Mouse (Mus musculus) forebrain, embryonic 16.5 days (tissue): ENCODE results near the gene Hipk2. TPM values are rescaled to one million over a fixed set of nuclear protein-coding genes. Genes with fewer than 3 reads are reported as not detected.
A peak's percentile ranks its signal among the peaks of the same experiment; 100 is the strongest.

ENCODE experiments used
- ATAC-seq: fragments of 200-750 bp; cut with Nextera tagmentation; 2 replicates; pipeline ENCODE4 v1.8.0; 2017; ENCODE audit warnings: mild to moderate bottlenecking, moderate library complexity
- H3K27ac ChIP-seq: fragments of 300-500 bp; sonication (generic); 2 replicates; pipeline ENCODE4 v1.5.1; 2014; ENCODE audit warnings: low read length, control low read depth
- H3K27me3 ChIP-seq: fragments of 300-500 bp; sonication (generic); replicated peaks from 2 replicates; pipeline ENCODE4 v1.6.1; 2014; ENCODE audit warnings: low read length; ENCODE audit not compliant: control insufficient read depth, insufficient read depth
- H3K36me3 ChIP-seq: fragments of 300-500 bp; sonication (generic); 2 replicates; pipeline ENCODE4 v1.6.1; 2014; ENCODE audit not compliant: control insufficient read depth, insufficient read depth
- H3K4me1 ChIP-seq: fragments of 300-500 bp; sonication (generic); replicated peaks from 2 replicates; pipeline ENCODE4 v1.6.1; 2014; ENCODE audit warnings: low read length; ENCODE audit not compliant: control insufficient read depth, insufficient read depth
- H3K4me2 ChIP-seq: fragments of 300-500 bp; sonication (generic); 2 replicates; pipeline ENCODE4 v1.6.1; 2014; ENCODE audit warnings: mild to moderate bottlenecking, low read length, control low read depth
- H3K4me3 ChIP-seq: fragments of 300-500 bp; sonication (generic); replicated peaks from 2 replicates; pipeline ENCODE4 v1.5.1; 2014; ENCODE audit warnings: mild to moderate bottlenecking, low read length, control low read depth
- H3K9ac ChIP-seq: fragments of 300-500 bp; sonication (generic); replicated peaks from 2 replicates; pipeline ENCODE4 v1.6.1; 2014; ENCODE audit warnings: low read depth, low read length, control low read depth
- H3K9me3 ChIP-seq: fragments of 300-500 bp; sonication (generic); 2 replicates; pipeline ENCODE4 v1.6.1; 2016; ENCODE audit warnings: low read length; ENCODE audit not compliant: control insufficient read depth
- WGBS: fragments of 180-500 bp; shearing (Covaris S2); extraction: QIAGEN DNeasy Blood & Tissue Kit; methylation state at CpG from one replicate; pipeline ENCODE4 v1.1.7; 2014; 5-methylcytosine and 5-hydroxymethylcytosine counted together
- polyA plus RNA-seq: library from polyadenylated mRNA; unstranded; fragments of >200 nt; fragmentation: Nextera tagmentation; extraction: Ambion mirVana; gene quantifications from 2 replicates; pipeline ENCODE4 v1.2.1, GENCODE M21; 2015

Hipk2 gene
- polyA plus RNA-seq, 1 experiment from 2014 or later = 29.2 TPM

DNA sequence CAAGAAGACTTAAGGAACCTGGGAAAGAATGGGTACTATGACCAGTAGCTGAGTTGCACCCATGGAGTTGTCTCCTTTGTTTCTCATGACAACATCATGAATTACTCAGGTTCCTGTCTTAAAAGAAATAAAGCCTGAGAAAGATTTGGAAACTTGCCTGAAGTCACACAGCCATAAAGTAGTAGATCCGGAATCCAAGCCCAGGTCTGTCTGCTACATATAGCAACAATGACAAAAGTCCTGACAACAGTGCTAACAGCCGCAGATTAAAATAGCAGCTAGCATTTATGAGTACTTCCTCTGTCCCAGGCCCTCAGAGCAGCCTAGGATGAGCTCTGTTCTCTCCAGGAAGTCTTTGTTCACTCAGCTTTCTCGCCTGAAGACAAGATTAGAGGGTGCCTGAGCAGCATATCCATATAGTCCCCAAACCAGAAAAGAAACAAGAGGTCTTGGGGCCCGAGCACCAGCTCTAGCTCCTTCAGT, 69.0 kb downstream of the Hipk2 start:
- H3K4me2 ChIP-seq = no peak overlapping the region
- H3K4me1 ChIP-seq = peaks cover 13% of the 10 kb centered on the region
- no peaks in the 10 kb centered on the region for H3K36me3 ChIP-seq
- no peak overlapping the region for H3K4me3 ChIP-seq
- no peaks in the 10 kb centered on the region for H3K27me3 ChIP-seq
- H3K9ac ChIP-seq = no peak overlapping the region
- ATAC-seq = no peak
- no peak overlapping the region for H3K27ac ChIP-seq
- 80% methylated on average over 4 of the region's 4 CpGs for WGBS
- no peaks in the 10 kb centered on the region for H3K9me3 ChIP-seq

GRCm38 (mm10) chr6:38805612-38806011, 70.4 kb downstream of the Hipk2 start:
- Histone ChIP-seq H3K36me3 (no peaks in the 10 kb centered on the region), H3K4me1 (peaks cover 11% of the 10 kb centered on the region), H3K4me2 (no peak overlapping the region), H3K9ac (no peak overlapping the region), H3K9me3 (no peaks in the 10 kb centered on the region), H3K27me3 (no peaks in the 10 kb centered on the region), H3K4me3 (no peak overlapping the region), H3K27ac (no peak overlapping the region)
- no peak for ATAC-seq
- 84% methylated on average over 2 of the region's 2 CpGs for WGBS

- Histone ChIP-seq H3K9me3 (no peaks in the 10 kb centered on the region), H3K27ac (no peak overlapping the region), H3K4me2 (no peak overlapping the region), H3K27me3 (no peaks in the 10 kb centered on the region), H3K4me1 (peaks cover 3% of the 10 kb centered on the region), H3K4me3 (no peak overlapping the region), H3K36me3 (no peaks in the 10 kb centered on the region), H3K9ac (no peak overlapping the region)
- 43% methylated on average over 1 of the region's 1 CpGs for WGBS
- 0 out of 2 replicates have a peak, but pooled peaks have one; percentile 55 for ATAC-seq
These were observed 74.7 kb downstream of the Hipk2 start for GRCm38 (mm10) chr6:38801252-38801651.

DNA sequence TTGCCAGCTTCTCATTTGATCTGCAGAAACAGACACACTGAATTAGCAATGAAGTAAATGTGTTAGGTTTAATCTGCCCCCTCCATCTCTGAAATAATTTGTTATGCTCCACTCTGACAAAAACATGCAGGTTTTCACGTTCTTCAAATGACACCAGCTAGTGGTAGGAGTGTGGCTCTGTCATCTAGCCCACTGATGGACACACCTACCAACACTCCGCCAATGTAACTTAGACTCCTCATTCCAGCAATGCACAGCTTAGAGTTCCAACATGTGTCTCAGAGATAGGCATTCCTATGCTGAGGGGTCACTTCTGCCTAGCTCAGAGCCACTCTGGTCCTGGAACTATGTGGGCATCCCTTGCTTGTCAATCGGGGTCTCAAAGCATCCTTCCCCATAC, 78.4 kb downstream of the Hipk2 start:
- no peak for ATAC-seq
- 88% methylated on average over 3 of the region's 3 CpGs for WGBS

DNA sequence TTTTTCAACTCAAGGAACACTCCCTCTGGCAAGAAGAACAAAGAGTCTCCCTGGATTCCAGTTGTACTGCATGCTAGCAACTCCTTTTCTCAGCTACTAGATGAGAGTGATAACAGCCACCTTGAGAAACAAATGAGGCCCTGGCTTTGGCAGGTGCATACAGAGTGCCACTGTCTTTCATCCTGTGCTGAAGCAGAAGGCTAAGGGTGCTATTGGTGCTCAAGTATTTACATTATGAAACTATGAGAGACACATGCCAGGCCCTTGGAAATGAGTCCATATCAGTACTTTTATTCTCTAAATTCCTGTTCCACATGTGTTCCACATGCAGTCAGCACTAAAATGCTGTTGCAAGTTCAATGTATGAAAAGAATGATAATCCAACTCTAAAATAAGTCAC, 79.0 kb downstream of the Hipk2 start:
- Histone ChIP-seq H3K27ac (no peak overlapping the region), H3K9ac (no peak overlapping the region), H3K9me3 (no peaks in the 10 kb centered on the region), H3K4me2 (no peak overlapping the region), H3K36me3 (no peaks in the 10 kb centered on the region), H3K4me1 (peaks cover 3% of the 10 kb centered on the region), H3K27me3 (no peaks in the 10 kb centered on the region), H3K4me3 (no peak overlapping the region)
- ATAC-seq = no peak

More for the DNA sequence above, 78.4 kb downstream of the Hipk2 start:
- H3K27me3 ChIP-seq = no peaks in the 10 kb centered on the region
- H3K27ac ChIP-seq = no peak overlapping the region
- no peaks in the 10 kb centered on the region for H3K9me3 ChIP-seq
- H3K4me2 ChIP-seq = no peak overlapping the region
- H3K9ac ChIP-seq = no peak overlapping the region
- H3K4me1 ChIP-seq = peaks cover 3% of the 10 kb centered on the region
- no peak overlapping the region for H3K4me3 ChIP-seq
- no peaks in the 10 kb centered on the region for H3K36me3 ChIP-seq

- H3K36me3 ChIP-seq = no peaks in the 10 kb centered on the region
- WGBS = 97% methylated on average over 1 of the region's 1 CpGs
- no peaks in the 10 kb centered on the region for H3K9me3 ChIP-seq
- H3K4me2 ChIP-seq = no peak overlapping the region
- ATAC-seq = no peak
- H3K9ac ChIP-seq = no peak overlapping the region
- H3K27me3 ChIP-seq = no peaks in the 10 kb centered on the region
- H3K27ac ChIP-seq = no peak overlapping the region
- H3K4me3 ChIP-seq = no peak overlapping the region
- peaks cover 2% of the 10 kb centered on the region for H3K4me1 ChIP-seq
These were observed 79.6 kb downstream of the Hipk2 start for GRCm38 (mm10) chr6:38796388-38796787.

DNA sequence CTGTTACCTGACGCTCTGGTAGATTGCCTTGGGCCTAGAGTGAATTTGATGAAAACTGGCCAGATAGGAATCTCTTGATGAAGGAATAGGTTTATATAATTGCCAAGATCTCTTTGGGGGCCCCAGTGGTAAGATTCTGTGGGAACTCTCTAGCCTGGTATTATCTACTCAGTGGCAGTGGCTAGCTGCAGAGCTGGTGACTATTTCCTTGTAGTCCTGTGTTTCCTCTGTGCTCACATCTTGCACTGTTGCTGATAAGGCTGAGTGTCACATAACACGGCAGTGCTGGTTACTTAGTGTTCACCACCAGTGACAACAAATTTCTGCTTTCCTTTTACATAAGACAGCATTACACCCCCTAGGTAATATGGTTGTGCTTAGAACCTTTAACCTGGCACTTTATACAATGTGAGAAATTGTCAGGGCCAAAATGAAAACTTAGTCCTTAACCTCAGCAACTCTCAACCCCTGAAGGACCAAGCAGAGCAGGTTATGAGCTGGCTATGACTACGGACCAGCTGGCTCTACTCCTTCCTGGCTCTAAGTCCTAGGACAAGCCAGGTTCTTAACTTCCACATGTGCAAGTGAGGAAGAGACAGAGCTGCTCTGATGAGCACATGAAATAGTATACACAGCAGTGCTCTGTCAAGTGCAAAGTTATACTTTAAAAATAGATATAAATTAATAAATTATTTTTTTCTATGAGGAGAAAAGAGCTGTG, 80.7 kb downstream of the Hipk2 start:
- H3K4me1 ChIP-seq = no peaks in the 10 kb centered on the region
- H3K4me2 ChIP-seq = no peak overlapping the region
- H3K9ac ChIP-seq = no peak overlapping the region
- H3K9me3 ChIP-seq = no peaks in the 10 kb centered on the region
- H3K27me3 ChIP-seq = no peaks in the 10 kb centered on the region
- no peak overlapping the region for H3K27ac ChIP-seq
- no peaks in the 10 kb centered on the region for H3K36me3 ChIP-seq
- 96% methylated on average over 3 of the region's 3 CpGs for WGBS
- no peak overlapping the region for H3K4me3 ChIP-seq
- no peak for ATAC-seq

- Histone ChIP-seq H3K27me3 (no peaks in the 10 kb centered on the region), H3K9ac (no peak overlapping the region), H3K4me3 (no peak overlapping the region), H3K4me2 (no peak overlapping the region), H3K27ac (no peak overlapping the region), H3K4me1 (no peaks in the 10 kb centered on the region), H3K36me3 (no peaks in the 10 kb centered on the region), H3K9me3 (no peaks in the 10 kb centered on the region)
- 77% methylated on average over 3 of the region's 3 CpGs for WGBS
- no peak for ATAC-seq
These were observed 83.0 kb downstream of the Hipk2 start for GRCm38 (mm10) chr6:38792966-38793365.

DNA sequence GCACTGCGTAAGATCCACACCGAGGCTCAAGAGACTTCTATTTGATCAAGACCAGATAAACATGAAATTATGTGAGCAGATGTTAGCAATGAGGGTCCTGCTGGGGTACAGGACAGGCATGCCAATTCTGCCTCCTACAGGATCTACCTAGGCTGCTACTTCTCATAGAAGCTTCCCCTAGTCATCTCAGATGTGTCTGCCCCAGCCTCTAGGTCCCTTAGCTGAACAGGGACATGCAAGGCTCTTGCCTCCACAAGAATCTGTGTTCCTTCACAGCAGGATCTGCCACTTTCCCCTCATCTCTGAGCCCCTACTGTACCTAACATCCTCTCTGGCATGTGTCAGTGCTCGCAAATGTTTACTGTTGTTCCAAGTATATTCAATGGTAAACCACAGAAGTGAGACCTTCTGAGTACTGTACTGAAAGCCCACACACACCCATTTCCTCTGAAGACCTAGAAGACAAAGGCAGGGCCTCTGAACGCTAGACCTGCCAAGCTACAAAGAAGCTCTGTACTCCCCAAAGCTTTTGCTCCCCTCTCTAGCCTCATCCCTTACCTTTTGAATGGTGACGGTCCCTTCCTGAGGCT, 86.6 kb downstream of the Hipk2 start:
- Histone ChIP-seq H3K4me1 (peaks cover 6% of the 10 kb centered on the region), H3K36me3 (no peaks in the 10 kb centered on the region), H3K4me2 (no peak overlapping the region), H3K27me3 (no peaks in the 10 kb centered on the region), H3K9ac (no peak overlapping the region), H3K27ac (no peak overlapping the region), H3K9me3 (no peaks in the 10 kb centered on the region), H3K4me3 (no peak overlapping the region)
- ATAC-seq = no peak
- WGBS = 82% methylated on average over 5 of the region's 5 CpGs
